Mouse (Mus musculus): ENCODE measurements around the gene Map3k14. TPM values are rescaled to one million over a fixed set of nuclear protein-coding genes. Genes with fewer than 3 reads are reported as not detected.

Gene Map3k14
- polyA plus RNA-seq, 1 experiment from 2014 or later, result 5.0 TPM

GRCm38 (mm10) chr11:103177216-103177615, 90.1 kb downstream of the Map3k14 start:
- peaks cover 26% of the 10 kb centered on the region for H3K4me1 ChIP-seq
- H3K27me3 ChIP-seq (replicated peaks), result no peaks in the 10 kb centered on the region
- no peak overlapping the region for H3K9ac ChIP-seq
- H3K36me3 ChIP-seq (replicated peaks), result no peaks in the 10 kb centered on the region
- WGBS, result 71% methylated on average over 5 of the region's 5 CpGs
- no peak overlapping the region for H3K4me3 ChIP-seq
- H3K27ac ChIP-seq, result no peak overlapping the region
- no peak for ATAC-seq (replicated peaks)
- H3K4me2 ChIP-seq, result no peak overlapping the region
- H3K9me3 ChIP-seq, result no peaks in the 10 kb centered on the region

- Histone ChIP-seq H3K9ac (no peak overlapping the region), H3K4me1 (peaks cover 34% of the 10 kb centered on the region), H3K4me2 (no peak overlapping the region), H3K4me3 (no peak overlapping the region), H3K27me3 (replicated peaks) (no peaks in the 10 kb centered on the region), H3K27ac (no peak overlapping the region), H3K9me3 (no peaks in the 10 kb centered on the region), H3K36me3 (replicated peaks) (no peaks in the 10 kb centered on the region)
- WGBS, result 95% methylated on average over 1 of the region's 1 CpGs
- ATAC-seq (replicated peaks), result no peak
Measured at GRCm38 (mm10) chr11:103176510-103176909, 90.8 kb downstream of the Map3k14 start.

GRCm38 (mm10) chr11:103175688-103176442, 91.4 kb downstream of the Map3k14 start:
- no peak overlapping the region for H3K9ac ChIP-seq
- ATAC-seq (replicated peaks), result no peak
- 79% methylated on average over 14 of the region's 14 CpGs for WGBS

GRCm38 (mm10) chr11:103174891-103175391, 92.3 kb downstream of the Map3k14 start:
- H3K4me3 ChIP-seq, result no peak overlapping the region
- H3K4me1 ChIP-seq, result peaks cover 44% of the 10 kb centered on the region
- no peaks in the 10 kb centered on the region for H3K9me3 ChIP-seq
- H3K9ac ChIP-seq, result no peak overlapping the region
- ATAC-seq (replicated peaks), result no peak
- WGBS, result 60% methylated on average over 8 of the region's 8 CpGs
- no peak overlapping the region for H3K27ac ChIP-seq
- no peak overlapping the region for H3K4me2 ChIP-seq
- H3K36me3 ChIP-seq (replicated peaks), result no peaks in the 10 kb centered on the region
- H3K27me3 ChIP-seq (replicated peaks), result no peaks in the 10 kb centered on the region

More at GRCm38 (mm10) chr11:103175688-103176442, 91.4 kb downstream of the Map3k14 start:
- Histone ChIP-seq H3K9me3 (no peaks in the 10 kb centered on the region), H3K27me3 (replicated peaks) (no peaks in the 10 kb centered on the region), H3K4me1 (peaks cover 38% of the 10 kb centered on the region), H3K36me3 (replicated peaks) (no peaks in the 10 kb centered on the region), H3K4me3 (no peak overlapping the region), H3K27ac (no peak overlapping the region), H3K4me2 (no peak overlapping the region)

- Histone ChIP-seq H3K4me2 (no peak overlapping the region), H3K9me3 (no peaks in the 10 kb centered on the region), H3K27me3 (replicated peaks) (no peaks in the 10 kb centered on the region; the same call in 1 of the 2 replicates), H3K9ac (no peak overlapping the region), H3K4me3 (no peak overlapping the region), H3K27ac (no peak overlapping the region), H3K4me1 (peaks cover 49% of the 10 kb centered on the region), H3K36me3 (replicated peaks) (no peaks in the 10 kb centered on the region)
- WGBS, result 78% methylated on average over 5 of the region's 5 CpGs
- no peak for ATAC-seq (replicated peaks)
Measured at GRCm38 (mm10) chr11:103174411-103174832, 92.8 kb downstream of the Map3k14 start.

GRCm38 (mm10) chr11:103173771-103174344, 93.4 kb downstream of the Map3k14 start:
- H3K9ac ChIP-seq, result no peak overlapping the region
- H3K27me3 ChIP-seq (replicated peaks), result no peaks in the 10 kb centered on the region; the same call in 1 of the 2 replicates
- ATAC-seq (replicated peaks), result no peak
- no peaks in the 10 kb centered on the region for H3K36me3 ChIP-seq (replicated peaks)
- H3K4me3 ChIP-seq, result no peak overlapping the region
- H3K4me1 ChIP-seq, result peaks cover 55% of the 10 kb centered on the region
- no peaks in the 10 kb centered on the region for H3K9me3 ChIP-seq
- no peak overlapping the region for H3K4me2 ChIP-seq
- 93% methylated on average over 11 of the region's 11 CpGs for WGBS
- H3K27ac ChIP-seq, result no peak overlapping the region

- no peak overlapping the region for H3K27ac ChIP-seq
- no peak for ATAC-seq (replicated peaks)
- no peak overlapping the region; the same call in 1 of the 2 replicates for H3K4me3 ChIP-seq
- 0 out of 2 replicates have a peak overlapping the region, but pooled peaks have one; percentile 2 for H3K9ac ChIP-seq
- H3K9me3 ChIP-seq, result no peaks in the 10 kb centered on the region
- no peaks in the 10 kb centered on the region for H3K36me3 ChIP-seq (replicated peaks)
- H3K27me3 ChIP-seq (replicated peaks), result no peaks in the 10 kb centered on the region; the same call in 1 of the 2 replicates
- H3K4me1 ChIP-seq, result peaks cover 56% of the 10 kb centered on the region
- 84% methylated on average over 7 of the region's 7 CpGs for WGBS
- peak overlapping the region; percentile 86 for H3K4me2 ChIP-seq
Measured at GRCm38 (mm10) chr11:103173041-103173770, 94.1 kb downstream of the Map3k14 start.

- Histone ChIP-seq H3K27ac (no peak overlapping the region), H3K4me2 (peak overlapping the region; percentile 86), H3K36me3 (replicated peaks) (no peaks in the 10 kb centered on the region), H3K4me3 (peak overlapping the region; percentile 54), H3K9ac (0 out of 2 replicates have a peak overlapping the region, but pooled peaks have one; percentile 80), H3K9me3 (no peaks in the 10 kb centered on the region), H3K4me1 (peaks cover 56% of the 10 kb centered on the region), H3K27me3 (replicated peaks) (no peaks in the 10 kb centered on the region; the same call in 1 of the 2 replicates)
- no peak for ATAC-seq (replicated peaks)
- WGBS, result 67% methylated on average over 6 of the region's 6 CpGs
Measured at GRCm38 (mm10) chr11:103172392-103173040, 94.8 kb downstream of the Map3k14 start.

- peak overlapping the region; percentile 54 for H3K4me3 ChIP-seq
- H3K4me2 ChIP-seq, result peak overlapping the region; percentile 86
- H3K4me1 ChIP-seq, result peaks cover 56% of the 10 kb centered on the region
- H3K9ac ChIP-seq, result peak overlapping the region; percentile 80; the same call in 1 of the 2 replicates
- 51% methylated on average over 9 of the region's 9 CpGs for WGBS
- no peak overlapping the region for H3K27ac ChIP-seq
- no peaks in the 10 kb centered on the region for H3K36me3 ChIP-seq (replicated peaks)
- H3K9me3 ChIP-seq, result no peaks in the 10 kb centered on the region
- ATAC-seq (replicated peaks), result no peak
- H3K27me3 ChIP-seq (replicated peaks), result peaks cover 3% of the 10 kb centered on the region; the same call in 1 of the 2 replicates
Measured at GRCm38 (mm10) chr11:103171703-103172391, 95.4 kb downstream of the Map3k14 start.

GRCm38 (mm10) chr11:103171286-103171620, 96.0 kb downstream of the Map3k14 start:
- 2% methylated on average over 23 of the region's 23 CpGs for WGBS
- no peak for ATAC-seq (replicated peaks)
- H3K27me3 ChIP-seq (replicated peaks), result peaks cover 3% of the 10 kb centered on the region; the same call in 1 of the 2 replicates

More at GRCm38 (mm10) chr11:103171286-103171620, 96.0 kb downstream of the Map3k14 start:
- Histone ChIP-seq H3K9me3 (no peaks in the 10 kb centered on the region), H3K4me2 (peak overlapping the region; percentile 86), H3K4me1 (peaks cover 56% of the 10 kb centered on the region), H3K9ac (peak overlapping the region; percentile 80), H3K4me3 (peak overlapping the region; percentile 54), H3K36me3 (replicated peaks) (no peaks in the 10 kb centered on the region), H3K27ac (peak overlapping the region; percentile 72; the same call in 1 of the 2 replicates)
